Comparison of ENCODE assay signal across 18 mouse cellular contexts in genomic region chr16:72655411-72655810, GRCm38 (mm10).
"Had no signal": no experiment of that assay in that cellular context is flagged by ENCODE, and none has a peak within 500 bp of the region (broad histone marks: within the 10 kb centered on the region; RNA-seq: fewer than 3 reads in every experiment).

No protein-coding gene starts in this region.

- H3K27ac ChIP-seq: kidney, postnatal 0 days; layer of hippocampus, adult 2 months; limb, embryonic 10.5 days; limb, embryonic 13.5 days; liver, embryonic 12.5 days; liver, embryonic 15.5 days; stomach, embryonic 15.5 days had no signal

- H3K27me3 ChIP-seq: liver, embryonic 12.5 days; liver, embryonic 15.5 days; stomach, embryonic 15.5 days had no signal

- ATAC-seq: liver, embryonic 12.5 days had no signal

- H3K4me1 ChIP-seq: limb, embryonic 10.5 days; limb, embryonic 13.5 days; liver, embryonic 12.5 days; liver, embryonic 15.5 days; stomach, embryonic 15.5 days had no signal

- H3K4me2 ChIP-seq: limb, embryonic 13.5 days; liver, embryonic 12.5 days; liver, embryonic 15.5 days; midbrain, embryonic 11.5 days; stomach, embryonic 15.5 days had no signal

- H3K9ac ChIP-seq: limb, embryonic 13.5 days; liver, embryonic 12.5 days; liver, embryonic 15.5 days; stomach, embryonic 15.5 days had no signal

- H3K9me3 ChIP-seq: limb, embryonic 10.5 days; limb, embryonic 13.5 days; liver, embryonic 12.5 days; liver, embryonic 15.5 days; stomach, embryonic 15.5 days had no signal

- H3K36me3 ChIP-seq: limb, embryonic 10.5 days; limb, embryonic 13.5 days; liver, embryonic 12.5 days; liver, embryonic 15.5 days; stomach, embryonic 15.5 days had no signal

- H3K4me3 ChIP-seq: layer of hippocampus, adult 2 months; limb, embryonic 10.5 days; limb, embryonic 13.5 days; liver, embryonic 12.5 days; liver, embryonic 15.5 days; stomach, embryonic 15.5 days had no signal

- DNase-seq: kidney, postnatal 25 days; layer of hippocampus, adult 9-11 months; liver; lung, adult 2 months; lung, postnatal 14 days; lung, postnatal 4 days; midbrain, embryonic 14.5 days; right cerebral cortex, postnatal 25 days; spleen, adult 18-20 months; thymus, postnatal 25 days had no signal
